Mouse (Mus musculus): ENCODE results near the gene Col28a1. TPM values are rescaled to one million over a fixed set of nuclear protein-coding genes. Genes with fewer than 3 reads are reported as not detected.
A peak's percentile ranks its signal among the peaks of the same experiment; 100 is the strongest.

Gene Col28a1
- polyA plus RNA-seq, 1 experiment from 2014 or later: 0.75 TPM

DNA sequence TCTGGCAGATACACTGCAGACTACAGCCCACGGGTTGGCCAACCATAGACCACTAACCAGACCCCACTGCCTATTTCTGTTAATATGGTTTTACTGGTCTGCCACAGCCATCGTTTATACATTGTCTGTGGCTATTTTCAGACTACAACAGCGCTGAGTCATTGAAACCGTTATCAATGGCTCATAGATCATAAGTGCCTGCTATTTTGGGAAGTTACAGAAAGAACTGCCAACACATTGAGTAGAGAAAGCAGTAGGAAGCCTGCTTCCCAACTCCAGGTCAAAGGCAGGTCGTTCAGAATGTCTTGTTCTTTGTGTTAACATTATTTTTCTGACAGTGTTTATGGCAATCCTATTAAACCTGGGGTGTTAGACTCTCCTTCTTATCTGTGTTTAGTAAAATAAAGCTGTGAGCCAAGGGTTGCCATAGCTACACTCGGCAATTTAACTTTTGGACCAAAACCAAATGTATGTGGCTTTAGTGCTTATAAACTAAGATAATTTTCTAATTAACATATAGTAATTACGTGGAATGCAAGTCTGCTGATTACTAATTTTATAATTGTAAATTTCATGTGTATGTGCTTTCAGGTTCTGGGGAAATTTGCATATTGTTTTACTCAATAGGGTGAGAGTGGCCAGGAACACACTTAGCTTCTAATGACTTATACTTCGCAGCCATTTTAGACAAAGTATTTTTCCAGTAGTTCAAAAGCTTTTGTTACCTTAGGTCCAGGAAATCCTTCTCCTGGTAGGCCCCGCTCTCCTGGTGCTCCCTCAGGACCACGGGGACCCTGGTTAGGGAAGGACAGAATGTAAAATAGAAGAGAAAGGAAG, 86.3 kb downstream of the Col28a1 start:
- no peaks in the 10 kb centered on the region for H3K9me3 ChIP-seq (ENCODE audit: low read length)
- H3K27ac ChIP-seq (ENCODE audit: low read length): no peak overlapping the region
- H3K4me2 ChIP-seq (replicated peaks; ENCODE audit: low read depth, low read length): no peak overlapping the region
- WGBS: 49% methylated on average over 10 of the region's 10 CpGs
- no peaks in the 10 kb centered on the region for H3K27me3 ChIP-seq (replicated peaks; ENCODE audit: insufficient read depth, low read length)
- H3K36me3 ChIP-seq (ENCODE audit: insufficient read depth, low read length): no peaks in the 10 kb centered on the region
- no peaks in the 10 kb centered on the region for H3K4me1 ChIP-seq (ENCODE audit: insufficient read depth, low read depth, low read length)
- no peak for TF ChIP-seq EP300 (IDR thresholded peaks at IDR 0.05)
- TF ChIP-seq CTCF (IDR thresholded peaks at IDR 0.05): no peak
- H3K4me3 ChIP-seq (ENCODE audit: low read depth, low read length): no peak overlapping the region
- no peak overlapping the region for H3K9ac ChIP-seq (replicated peaks; ENCODE audit: low read depth)
- peak; percentile 30 for DNase-seq (ENCODE audit: low spot score)
- no peak; the same call in 1 of the 2 replicates for ATAC-seq

- no peak overlapping the region for H3K27ac ChIP-seq (ENCODE audit: low read length)
- no peak overlapping the region for H3K4me2 ChIP-seq (replicated peaks; ENCODE audit: low read depth, low read length)
- DNase-seq (ENCODE audit: low spot score) (no peak), ATAC-seq (no peak)
- no peak overlapping the region for H3K4me3 ChIP-seq (ENCODE audit: low read depth, low read length)
- no peaks in the 10 kb centered on the region for H3K36me3 ChIP-seq (ENCODE audit: insufficient read depth, low read length)
- TF ChIP-seq CTCF (IDR thresholded peaks at IDR 0.05) (no peak), EP300 (IDR thresholded peaks at IDR 0.05) (no peak)
- H3K27me3 ChIP-seq (replicated peaks; ENCODE audit: insufficient read depth, low read length): no peaks in the 10 kb centered on the region
- no peaks in the 10 kb centered on the region for H3K9me3 ChIP-seq (ENCODE audit: low read length)
- no peak overlapping the region for H3K9ac ChIP-seq (replicated peaks; ENCODE audit: low read depth)
- H3K4me1 ChIP-seq (ENCODE audit: insufficient read depth, low read depth, low read length): no peaks in the 10 kb centered on the region
Measured at GRCm38 (mm10) chr6:8101224-8101623, 91.2 kb downstream of the Col28a1 start.

GRCm38 (mm10) chr6:8095856-8096255, 96.6 kb downstream of the Col28a1 start:
- no peak for ATAC-seq

DNA sequence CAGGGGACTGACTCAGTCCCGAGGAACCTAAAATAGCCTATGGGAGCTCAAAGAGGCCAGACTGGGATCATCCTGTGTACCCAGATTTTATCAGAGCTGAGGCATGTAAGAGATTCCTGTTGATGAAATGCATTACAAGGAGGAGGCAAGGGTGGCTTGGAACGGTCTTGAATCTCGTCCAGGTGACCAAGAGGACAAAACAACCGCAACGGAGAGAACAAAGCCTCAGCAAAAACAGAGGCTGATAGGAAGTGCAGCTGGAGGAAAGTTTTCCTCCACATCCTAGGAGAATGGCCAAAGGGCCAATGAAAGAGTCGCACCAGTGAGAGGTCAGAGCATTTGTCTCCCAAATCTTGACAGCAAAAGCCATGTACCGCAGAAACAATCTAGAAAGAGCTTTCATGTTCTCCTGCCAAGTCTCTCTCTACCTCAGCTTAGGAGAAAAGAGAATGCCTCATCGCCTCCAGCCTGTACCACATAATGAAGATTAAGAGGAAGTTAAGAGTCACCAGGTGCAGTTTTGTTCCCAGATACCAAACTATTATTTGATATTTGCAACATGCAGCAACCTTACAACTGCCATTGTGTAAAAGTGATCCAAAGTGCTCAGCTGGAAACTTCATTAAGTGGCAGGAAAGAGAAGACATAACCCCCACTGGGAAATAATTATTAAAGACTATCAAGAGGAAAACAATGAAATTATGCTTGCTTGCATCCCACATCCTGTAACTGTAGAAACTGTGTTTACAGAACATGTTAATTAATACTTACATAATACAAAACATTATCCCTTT, 98.1 kb downstream of the Col28a1 start:
- 37% methylated on average over 8 of the region's 8 CpGs for WGBS
- no peak for ATAC-seq
- H3K36me3 ChIP-seq (ENCODE audit: insufficient read depth, low read length): no peaks in the 10 kb centered on the region
- no peaks in the 10 kb centered on the region for H3K4me1 ChIP-seq (ENCODE audit: insufficient read depth, low read depth, low read length)
- no peak overlapping the region for H3K4me2 ChIP-seq (replicated peaks; ENCODE audit: low read depth, low read length)
- H3K9ac ChIP-seq (replicated peaks; ENCODE audit: low read depth): no peak overlapping the region
- H3K27me3 ChIP-seq (replicated peaks; ENCODE audit: insufficient read depth, low read length): no peaks in the 10 kb centered on the region
- DNase-seq (ENCODE audit: low spot score): no peak
- no peak overlapping the region for H3K4me3 ChIP-seq (ENCODE audit: low read depth, low read length)
- H3K27ac ChIP-seq (ENCODE audit: low read length): no peak overlapping the region
- TF ChIP-seq CTCF (IDR thresholded peaks at IDR 0.05): no peak
- no peak for TF ChIP-seq EP300 (IDR thresholded peaks at IDR 0.05)
- no peaks in the 10 kb centered on the region for H3K9me3 ChIP-seq (ENCODE audit: low read length)

More at GRCm38 (mm10) chr6:8095856-8096255, 96.6 kb downstream of the Col28a1 start:
- Histone ChIP-seq H3K4me3 (ENCODE audit: low read depth, low read length) (no peak overlapping the region), H3K4me1 (ENCODE audit: insufficient read depth, low read depth, low read length) (no peaks in the 10 kb centered on the region), H3K27me3 (replicated peaks; ENCODE audit: insufficient read depth, low read length) (no peaks in the 10 kb centered on the region), H3K27ac (ENCODE audit: low read length) (no peak overlapping the region), H3K36me3 (ENCODE audit: insufficient read depth, low read length) (no peaks in the 10 kb centered on the region), H3K9ac (replicated peaks; ENCODE audit: low read depth) (no peak overlapping the region), H3K9me3 (ENCODE audit: low read length) (no peaks in the 10 kb centered on the region), H3K4me2 (replicated peaks; ENCODE audit: low read depth, low read length) (no peak overlapping the region)
- 35% methylated on average over 3 of the region's 3 CpGs for WGBS
- no peak for DNase-seq (ENCODE audit: low spot score)
- no peak for TF ChIP-seq EP300 (IDR thresholded peaks at IDR 0.05)
- no peak for TF ChIP-seq CTCF (IDR thresholded peaks at IDR 0.05)

- no peak overlapping the region for H3K4me3 ChIP-seq (ENCODE audit: low read depth, low read length)
- no peaks in the 10 kb centered on the region for H3K27me3 ChIP-seq (replicated peaks; ENCODE audit: insufficient read depth, low read length)
- H3K4me2 ChIP-seq (replicated peaks; ENCODE audit: low read depth, low read length): no peak overlapping the region
- no peak overlapping the region for H3K27ac ChIP-seq (ENCODE audit: low read length)
- H3K36me3 ChIP-seq (ENCODE audit: insufficient read depth, low read length): no peaks in the 10 kb centered on the region
- no peaks in the 10 kb centered on the region for H3K9me3 ChIP-seq (ENCODE audit: low read length)
- H3K4me1 ChIP-seq (ENCODE audit: insufficient read depth, low read depth, low read length): no peaks in the 10 kb centered on the region
- no peak overlapping the region for H3K9ac ChIP-seq (replicated peaks; ENCODE audit: low read depth)
- TF ChIP-seq EP300 (IDR thresholded peaks at IDR 0.05) (no peak), CTCF (IDR thresholded peaks at IDR 0.05) (no peak)
- 31% methylated on average over 7 of the region's 7 CpGs for WGBS
- DNase-seq (ENCODE audit: low spot score) (no peak), ATAC-seq (0 out of 2 replicates have a peak, but pooled peaks have one; percentile 23)
Measured at GRCm38 (mm10) chr6:8093556-8093955, 98.9 kb downstream of the Col28a1 start.

DNA sequence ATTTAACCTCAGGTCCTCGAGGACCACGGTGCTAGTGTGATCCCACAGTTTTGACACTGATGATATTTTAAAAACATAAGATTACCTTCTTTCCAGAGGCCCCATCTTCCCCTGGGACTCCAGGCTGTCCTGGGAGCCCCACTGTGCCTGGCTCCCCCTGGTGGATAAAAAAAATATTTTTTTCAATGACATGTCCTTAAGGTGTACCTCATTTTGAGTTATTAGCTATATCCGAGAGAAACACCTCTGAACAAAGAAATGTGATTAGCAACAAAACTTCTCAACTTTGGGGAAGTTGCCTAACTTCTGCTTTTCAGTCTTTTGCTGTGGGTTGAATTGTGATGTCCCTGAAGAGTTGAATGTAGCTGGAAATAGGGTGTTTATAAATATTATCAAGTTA, 105.6 kb downstream of the Col28a1 start:
- Histone ChIP-seq H3K4me3 (ENCODE audit: low read depth, low read length) (no peak overlapping the region), H3K9me3 (ENCODE audit: low read length) (no peaks in the 10 kb centered on the region), H3K36me3 (ENCODE audit: insufficient read depth, low read length) (no peaks in the 10 kb centered on the region), H3K9ac (replicated peaks; ENCODE audit: low read depth) (no peak overlapping the region), H3K4me2 (replicated peaks; ENCODE audit: low read depth, low read length) (no peak overlapping the region), H3K27ac (ENCODE audit: low read length) (no peak overlapping the region), H3K4me1 (ENCODE audit: insufficient read depth, low read depth, low read length) (no peaks in the 10 kb centered on the region), H3K27me3 (replicated peaks; ENCODE audit: insufficient read depth, low read length) (no peaks in the 10 kb centered on the region)
- DNase-seq (ENCODE audit: low spot score): peak; percentile 48
- no peak for TF ChIP-seq EP300 (IDR thresholded peaks at IDR 0.05)
- TF ChIP-seq CTCF (IDR thresholded peaks at IDR 0.05): peak; percentile 72
- no peak; the same call in 1 of the 2 replicates for ATAC-seq
- WGBS: 44% methylated on average over 3 of the region's 3 CpGs
